Mouse (Mus musculus): Measurements from ENCODE around the gene Sh2d4b. TPM values are rescaled to one million over a fixed set of nuclear protein-coding genes. Genes with fewer than 3 reads are reported as not detected.

Gene Sh2d4b
- polyA plus RNA-seq, 1 experiment, result 0.13 TPM

- TF ChIP-seq CTCF (IDR thresholded peaks at IDR 0.05; ENCODE audit: extremely low read depth, insufficient read length, insufficient replicate concordance, low read depth, low read length), result no peak
- no peak for TF ChIP-seq POLR2A (IDR thresholded peaks at IDR 0.05; ENCODE audit: low read depth, low read length)
- 80% methylated on average over 6 of the region's 6 CpGs for WGBS
Measured at GRCm38 (mm10) chr14:40886428-40887202, 6.5 kb downstream of the Sh2d4b start.

GRCm38 (mm10) chr14:40885752-40886151 is 7.3 kb downstream of the Sh2d4b start:
- no peaks in the 10 kb centered on the region for H3K4me1 ChIP-seq (ENCODE audit: control insufficient read depth, insufficient read depth, insufficient read length, low read length)
- no peaks in the 10 kb centered on the region for H3K27me3 ChIP-seq (ENCODE audit: control insufficient read depth, insufficient read depth, low read length)
- H3K36me3 ChIP-seq (ENCODE audit: control insufficient read depth, insufficient read depth, low read length), result no peaks in the 10 kb centered on the region
- no peak for TF ChIP-seq POLR2A (IDR thresholded peaks at IDR 0.05; ENCODE audit: low read depth, low read length)
- no peak overlapping the region for H3K27ac ChIP-seq (ENCODE audit: insufficient read depth, low read depth, low read length)
- 24% methylated on average over 1 of the region's 1 CpGs for WGBS
- no peak overlapping the region for H3K4me3 ChIP-seq (ENCODE audit: low read depth, low read length)

More at GRCm38 (mm10) chr14:40886428-40887202, 6.5 kb downstream of the Sh2d4b start:
- Histone ChIP-seq H3K27me3 (ENCODE audit: control insufficient read depth, insufficient read depth, low read length) (no peaks in the 10 kb centered on the region), H3K4me1 (ENCODE audit: control insufficient read depth, insufficient read depth, insufficient read length, low read length) (no peaks in the 10 kb centered on the region), H3K4me3 (ENCODE audit: low read depth, low read length) (no peak overlapping the region), H3K27ac (ENCODE audit: insufficient read depth, low read depth, low read length) (no peak overlapping the region), H3K36me3 (ENCODE audit: control insufficient read depth, insufficient read depth, low read length) (no peaks in the 10 kb centered on the region)

GRCm38 (mm10) chr14:40885225-40885624 is 7.8 kb downstream of the Sh2d4b start:
- Histone ChIP-seq H3K27me3 (ENCODE audit: control insufficient read depth, insufficient read depth, low read length) (no peaks in the 10 kb centered on the region), H3K36me3 (ENCODE audit: control insufficient read depth, insufficient read depth, low read length) (no peaks in the 10 kb centered on the region), H3K4me1 (ENCODE audit: control insufficient read depth, insufficient read depth, insufficient read length, low read length) (no peaks in the 10 kb centered on the region), H3K27ac (ENCODE audit: insufficient read depth, low read depth, low read length) (no peak overlapping the region), H3K4me3 (ENCODE audit: low read depth, low read length) (no peak overlapping the region)
- WGBS, result 13% methylated on average over 4 of the region's 4 CpGs
- TF ChIP-seq POLR2A (IDR thresholded peaks at IDR 0.05; ENCODE audit: low read depth, low read length) (no peak), CTCF (IDR thresholded peaks at IDR 0.05; ENCODE audit: extremely low read depth, insufficient read length, insufficient replicate concordance, low read depth, low read length) (no peak)

- TF ChIP-seq CTCF (IDR thresholded peaks at IDR 0.05; ENCODE audit: extremely low read depth, insufficient read length, insufficient replicate concordance, low read depth, low read length), result no peak
- TF ChIP-seq POLR2A (IDR thresholded peaks at IDR 0.05; ENCODE audit: low read depth, low read length), result no peak
- Histone ChIP-seq H3K36me3 (ENCODE audit: control insufficient read depth, insufficient read depth, low read length) (no peaks in the 10 kb centered on the region), H3K27ac (ENCODE audit: insufficient read depth, low read depth, low read length) (no peak overlapping the region), H3K27me3 (ENCODE audit: control insufficient read depth, insufficient read depth, low read length) (no peaks in the 10 kb centered on the region), H3K4me3 (ENCODE audit: low read depth, low read length) (no peak overlapping the region), H3K4me1 (ENCODE audit: control insufficient read depth, insufficient read depth, insufficient read length, low read length) (no peaks in the 10 kb centered on the region)
Measured at GRCm38 (mm10) chr14:40874565-40874964, 18.5 kb downstream of the Sh2d4b start.

GRCm38 (mm10) chr14:40873961-40874360 is 19.1 kb downstream of the Sh2d4b start:
- Histone ChIP-seq H3K4me1 (ENCODE audit: control insufficient read depth, insufficient read depth, insufficient read length, low read length) (no peaks in the 10 kb centered on the region), H3K27me3 (ENCODE audit: control insufficient read depth, insufficient read depth, low read length) (no peaks in the 10 kb centered on the region), H3K27ac (ENCODE audit: insufficient read depth, low read depth, low read length) (no peak overlapping the region), H3K36me3 (ENCODE audit: control insufficient read depth, insufficient read depth, low read length) (no peaks in the 10 kb centered on the region), H3K4me3 (ENCODE audit: low read depth, low read length) (no peak overlapping the region)
- WGBS, result 67% methylated on average over 5 of the region's 5 CpGs
- no peak for TF ChIP-seq CTCF (IDR thresholded peaks at IDR 0.05; ENCODE audit: extremely low read depth, insufficient read length, insufficient replicate concordance, low read depth, low read length)
- no peak for TF ChIP-seq POLR2A (IDR thresholded peaks at IDR 0.05; ENCODE audit: low read depth, low read length)

GRCm38 (mm10) chr14:40870598-40870997 is 22.5 kb downstream of the Sh2d4b start:
- Histone ChIP-seq H3K27ac (ENCODE audit: insufficient read depth, low read depth, low read length) (no peak overlapping the region), H3K27me3 (ENCODE audit: control insufficient read depth, insufficient read depth, low read length) (no peaks in the 10 kb centered on the region), H3K4me1 (ENCODE audit: control insufficient read depth, insufficient read depth, insufficient read length, low read length) (no peaks in the 10 kb centered on the region), H3K36me3 (ENCODE audit: control insufficient read depth, insufficient read depth, low read length) (no peaks in the 10 kb centered on the region), H3K4me3 (ENCODE audit: low read depth, low read length) (no peak overlapping the region)
- no peak for TF ChIP-seq CTCF (IDR thresholded peaks at IDR 0.05; ENCODE audit: extremely low read depth, insufficient read length, insufficient replicate concordance, low read depth, low read length)
- no peak for TF ChIP-seq POLR2A (IDR thresholded peaks at IDR 0.05; ENCODE audit: low read depth, low read length)
- WGBS, result 62% methylated on average over 3 of the region's 3 CpGs

GRCm38 (mm10) chr14:40864811-40865514 is 28.1 kb downstream of the Sh2d4b start:
- no peak overlapping the region for H3K4me3 ChIP-seq (ENCODE audit: low read depth, low read length)
- H3K27me3 ChIP-seq (ENCODE audit: control insufficient read depth, insufficient read depth, low read length), result no peaks in the 10 kb centered on the region
- no peak overlapping the region for H3K27ac ChIP-seq (ENCODE audit: insufficient read depth, low read depth, low read length)
- TF ChIP-seq POLR2A (IDR thresholded peaks at IDR 0.05; ENCODE audit: low read depth, low read length), result no peak
- no peak for TF ChIP-seq CTCF (IDR thresholded peaks at IDR 0.05; ENCODE audit: extremely low read depth, insufficient read length, insufficient replicate concordance, low read depth, low read length)
- WGBS, result 58% methylated on average over 6 of the region's 6 CpGs
- no peaks in the 10 kb centered on the region for H3K4me1 ChIP-seq (ENCODE audit: control insufficient read depth, insufficient read depth, insufficient read length, low read length)
- no peaks in the 10 kb centered on the region for H3K36me3 ChIP-seq (ENCODE audit: control insufficient read depth, insufficient read depth, low read length)

All from small intestine, adult 2 months (tissue).